Comparison of ENCODE assay signal across 18 mouse cellular contexts in the genomic region with DNA sequence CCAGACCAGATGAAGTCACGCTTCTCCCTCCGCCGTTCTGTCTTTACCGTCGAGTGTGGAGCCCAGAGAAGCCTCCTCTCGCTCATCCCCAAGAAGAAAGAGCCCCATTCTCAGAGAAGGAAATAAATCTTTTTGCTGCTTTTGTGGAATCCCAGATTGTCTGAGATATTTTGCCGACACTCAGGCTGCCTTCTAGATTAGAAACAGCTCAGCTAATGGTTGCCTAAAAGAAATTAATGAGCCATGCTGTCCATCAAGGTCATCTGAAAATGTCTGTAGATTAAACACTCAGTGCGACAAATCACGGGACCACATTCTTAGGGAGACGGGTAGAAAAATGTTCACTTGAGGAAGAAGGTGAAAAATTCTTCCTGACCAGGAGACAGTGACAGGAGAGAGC.
DNase-seq lines count a peak whose midpoint lies in the region; ATAC-seq and TF ChIP-seq lines count a peak whose summit lies in the region.
"Had no signal": no experiment of that assay in that cellular context is flagged by ENCODE, and none has a peak within 500 bp of the region (broad histone marks: within the 10 kb centered on the region; RNA-seq: fewer than 3 reads in every experiment).

No protein-coding gene starts in this region.

- H3K9ac ChIP-seq in heart, embryonic 13.5 days, result 0 out of 2 replicates have a peak overlapping the region, but pooled peaks have one; percentile 1
- H3K9ac ChIP-seq in kidney, embryonic 16.5 days (replicated peaks; ENCODE audit: low read length), result no peak overlapping the region
- H3K9ac ChIP-seq: forebrain, embryonic 13.5 days; heart, embryonic 12.5 days; hindbrain, embryonic 12.5 days; hindbrain, embryonic 15.5 days had no signal

- no peak for TF ChIP-seq CTCF in Patski (IDR thresholded peaks at IDR 0.05)

- no peak for ATAC-seq in heart, embryonic 13.5 days (ENCODE audit: extremely low read depth, insufficient number of reproducible peaks, low FRiP score, low TSS enrichment)
- no peak for ATAC-seq in kidney, embryonic 16.5 days (ENCODE audit: low FRiP score, low TSS enrichment)
- no peak for ATAC-seq in Patski
- ATAC-seq: CD4-positive, CD25-positive, alpha-beta regulatory T cell, adult 4 months; forebrain, embryonic 13.5 days; forebrain, embryonic 16.5 days had no signal

- 55% methylated on average over 10 of the region's 10 CpGs for WGBS in heart, embryonic 13.5 days
- 10% methylated on average over 10 of the region's 10 CpGs for WGBS in kidney, embryonic 16.5 days

- no peaks in the 10 kb centered on the region for H3K9me3 ChIP-seq in heart, embryonic 13.5 days
- no peaks in the 10 kb centered on the region for H3K9me3 ChIP-seq in kidney, embryonic 16.5 days (ENCODE audit: low read length)
- H3K9me3 ChIP-seq: forebrain, embryonic 10.5 days; forebrain, embryonic 13.5 days; heart, embryonic 12.5 days; hindbrain, embryonic 12.5 days; hindbrain, embryonic 15.5 days had no signal

- H3K4me2 ChIP-seq in heart, embryonic 13.5 days, result no peak overlapping the region
- H3K4me2 ChIP-seq in kidney, embryonic 16.5 days (replicated peaks; ENCODE audit: low read depth, low read length), result peak overlapping the region; percentile 22
- H3K4me2 ChIP-seq: forebrain, embryonic 13.5 days; hindbrain, embryonic 12.5 days; hindbrain, embryonic 15.5 days had no signal

- peaks cover 85% of the 10 kb centered on the region for H3K27me3 ChIP-seq in heart, embryonic 13.5 days (replicated peaks)
- H3K27me3 ChIP-seq in kidney, embryonic 16.5 days (ENCODE audit: insufficient read depth, low read length), result peaks cover 30% of the 10 kb centered on the region; the same call in 1 of the 2 replicates
- peaks cover 25% of the 10 kb centered on the region for H3K27me3 ChIP-seq in Patski

- H3K36me3 ChIP-seq in heart, embryonic 13.5 days, result no peaks in the 10 kb centered on the region
- no peaks in the 10 kb centered on the region for H3K36me3 ChIP-seq in kidney, embryonic 16.5 days (ENCODE audit: insufficient read depth, low read length)
- H3K36me3 ChIP-seq: forebrain, embryonic 10.5 days; heart, embryonic 12.5 days; hindbrain, embryonic 12.5 days; hindbrain, embryonic 15.5 days had no signal

- POLR2A ChIA-PET in Patski (lab: Charles Lee), result no interaction called here

- H3K27ac ChIP-seq in heart, embryonic 13.5 days (replicated peaks), result no peak overlapping the region
- H3K27ac ChIP-seq in kidney, embryonic 16.5 days (ENCODE audit: low read length), result peak overlapping the region; percentile 26
- H3K27ac ChIP-seq: forebrain, embryonic 10.5 days; forebrain, embryonic 13.5 days; hindbrain, embryonic 12.5 days; hindbrain, embryonic 15.5 days had no signal

- no peak for DNase-seq in heart, postnatal 4 days
- DNase-seq in kidney, postnatal 14 days, result no peak
- DNase-seq in MN1 (ENCODE audit: low spot score) (peak; percentile 42), Patski (ENCODE audit: low read depth, low spot score) (peak; percentile 13)
- no peak for DNase-seq in layer of hippocampus, postnatal 36 days
- DNase-seq: cerebellum, adult 11 months; cerebellum, adult 2 months; cerebellum, adult 9-11 months; gastrocnemius, postnatal 36 days had no signal

- CTCF ChIA-PET in Patski (lab: Charles Lee), result interaction anchor here (0.6 to 1.6 kb wide), 8 partner anchors 9 to 294 kb away, joined by 3 to 7 read pairs (median 4); no protein-coding TSS in a partner anchor

- no peak overlapping the region for H3K4me3 ChIP-seq in heart, embryonic 13.5 days
- 0 out of 2 replicates have a peak overlapping the region, but pooled peaks have one; percentile 0 for H3K4me3 ChIP-seq in kidney, embryonic 16.5 days (ENCODE audit: low read length)
- H3K4me3 ChIP-seq: forebrain, embryonic 10.5 days; forebrain, embryonic 13.5 days; heart, embryonic 12.5 days; hindbrain, embryonic 12.5 days; hindbrain, embryonic 15.5 days had no signal

- peaks cover 31% of the 10 kb centered on the region for H3K4me1 ChIP-seq in heart, embryonic 13.5 days
- peaks cover 55% of the 10 kb centered on the region for H3K4me1 ChIP-seq in kidney, embryonic 16.5 days (ENCODE audit: insufficient read depth, low read length)

- in situ Hi-C loops in Patski (cut with MboI; ENCODE audit: low pct_unique_long_range_greater_than_20kb), result loop anchor here (10.0 kb wide), 1 partner anchor 158 kb away; no protein-coding TSS in a partner anchor

Comparison
In these comparisons a context has a peak if more than half of its experiments do, and no peak if none do; other contexts are left out.
1. DNase-seq: peak in MN1 (single experiment) and Patski (single experiment); none in heart, postnatal 4 days (single experiment), kidney, postnatal 14 days (single experiment) and layer of hippocampus, postnatal 36 days (0 of 2).